Mouse (Mus musculus) naive thymus-derived CD4-positive, alpha-beta T cell, adult 2 months (primary cell): ENCODE results near the gene Plekha7.

Experiments
- DNase-seq: peaks from one replicate; pipeline ENCODE4 v3.0.0-alpha.2; 2011; ENCODE audit warnings: low read depth

The Plekha7 gene

GRCm38 (mm10) chr7:116247377-116247729, 60.8 kb downstream of the Plekha7 start:
- DNase-seq, result peak; percentile 42

- peak; percentile 44 for DNase-seq
Observed at GRCm38 (mm10) chr7:116246696-116247376, 61.3 kb downstream of the Plekha7 start.

- DNase-seq, result peak; percentile 70
Observed at GRCm38 (mm10) chr7:116245815-116246695, 62.1 kb downstream of the Plekha7 start.

- DNase-seq, result no peak
Observed at GRCm38 (mm10) chr7:116244302-116245165, 63.6 kb downstream of the Plekha7 start.

GRCm38 (mm10) chr7:116242810-116243209, 65.4 kb downstream of the Plekha7 start:
- DNase-seq, result no peak

GRCm38 (mm10) chr7:116241601-116242000, 66.6 kb downstream of the Plekha7 start:
- no peak for DNase-seq

- no peak for DNase-seq
Observed at GRCm38 (mm10) chr7:116240791-116241474, 67.2 kb downstream of the Plekha7 start.

- DNase-seq, result no peak
Observed at GRCm38 (mm10) chr7:116240353-116240752, 67.8 kb downstream of the Plekha7 start.

- no peak for DNase-seq
Observed at GRCm38 (mm10) chr7:116238320-116238719, 69.9 kb downstream of the Plekha7 start.

- peak; percentile 19 for DNase-seq
Observed at GRCm38 (mm10) chr7:116237157-116237981, 70.8 kb downstream of the Plekha7 start.

GRCm38 (mm10) chr7:116236608-116237007, 71.6 kb downstream of the Plekha7 start:
- DNase-seq, result no peak

GRCm38 (mm10) chr7:116234287-116234806, 73.8 kb downstream of the Plekha7 start:
- DNase-seq, result no peak

GRCm38 (mm10) chr7:116230811-116231609, 77.2 kb downstream of the Plekha7 start:
- DNase-seq, result peak; percentile 72

- no peak for DNase-seq
Observed at GRCm38 (mm10) chr7:116226877-116227282, 81.3 kb downstream of the Plekha7 start.

- DNase-seq, result no peak
Observed at GRCm38 (mm10) chr7:116226316-116226715, 81.9 kb downstream of the Plekha7 start.

GRCm38 (mm10) chr7:116224543-116224942, 83.6 kb downstream of the Plekha7 start:
- DNase-seq, result no peak

- no peak for DNase-seq
Observed at GRCm38 (mm10) chr7:116223010-116223783, 85.0 kb downstream of the Plekha7 start.

- no peak for DNase-seq
Observed at GRCm38 (mm10) chr7:116222288-116223009, 85.7 kb downstream of the Plekha7 start.
